Mouse (Mus musculus) left cerebral cortex, postnatal 14 days (tissue): ENCODE data around the gene Acap2. TPM values are rescaled to one million over a fixed set of nuclear protein-coding genes. Genes with fewer than 3 reads are reported as not detected.

Source experiments
- DNase-seq, 2 experiments: peaks; one replicate each; pipeline ENCODE4 v3.0.0; 2021 to 2022; ENCODE audit warnings: low spot score in 2 of 2, mixed read lengths in 1 of 2
- intact Hi-C: fragments of 180-260 bp; cut with DNase I; formaldehyde crosslinking; loops from one replicate; pipeline ENCODE4 v1.15.1; 2025
- long read RNA-seq, 2 experiments: library from polyadenylated mRNA; stranded (forward); transcript quantifications; one replicate each; pipeline ENCODE4 v2.0.0; 2021
- total RNA-seq, 2 experiments: library from RNA; stranded (reverse); gene quantifications; 2 replicates each; pipeline ENCODE4 v1.2.3; 2021

Acap2 gene
- 10 to 100 TPM; 90.5 to 99.9 TPM for total RNA-seq
- long read RNA-seq, experiment 1, transcript Acap2-203 (23 exons, 3,414 nt), result major isoform, 7 of 24 reads
- long read RNA-seq, experiment 1, partial matches to known transcripts, result 5 of 24 reads
- long read RNA-seq, experiment 1, other reads (novel, unspliced or antisense), result 11 of 24 reads
- long read RNA-seq, experiment 2, partial matches to known transcripts, result 8 of 22 reads
- long read RNA-seq, experiment 2, other reads (novel, unspliced or antisense), result 9 of 22 reads

- DNase-seq, result peak; percentile 98
- intact Hi-C loops, result loop anchor here (5.0 kb wide), 2 partner anchors 41 to 71 kb away; no protein-coding TSS in a partner anchor
Measured at GRCm38 (mm10) chr16:31200790-31201567, at the start of gene Acap2. TSS of gene Acap2 (minus strand) at chr16:31201245.

GRCm38 (mm10) chr16:31249401-31249800 is 48.4 kb upstream of the Acap2 start:
- DNase-seq, result no peak
- intact Hi-C loops, result loop anchor here (5.0 kb wide), 1 partner anchor 902 kb away; no protein-coding TSS in a partner anchor

GRCm38 (mm10) chr16:31248717-31249116 is 47.7 kb upstream of the Acap2 start:
- no peak for DNase-seq
- intact Hi-C loops, result loop anchor here (5.0 kb wide), 1 partner anchor 901 kb away; no protein-coding TSS in a partner anchor

- intact Hi-C loops, result loop anchor here (5.0 kb wide), 1 partner anchor 900 kb away; no protein-coding TSS in a partner anchor
- no peak for DNase-seq
Measured at GRCm38 (mm10) chr16:31247442-31247841, 46.4 kb upstream of the Acap2 start.

DNA sequence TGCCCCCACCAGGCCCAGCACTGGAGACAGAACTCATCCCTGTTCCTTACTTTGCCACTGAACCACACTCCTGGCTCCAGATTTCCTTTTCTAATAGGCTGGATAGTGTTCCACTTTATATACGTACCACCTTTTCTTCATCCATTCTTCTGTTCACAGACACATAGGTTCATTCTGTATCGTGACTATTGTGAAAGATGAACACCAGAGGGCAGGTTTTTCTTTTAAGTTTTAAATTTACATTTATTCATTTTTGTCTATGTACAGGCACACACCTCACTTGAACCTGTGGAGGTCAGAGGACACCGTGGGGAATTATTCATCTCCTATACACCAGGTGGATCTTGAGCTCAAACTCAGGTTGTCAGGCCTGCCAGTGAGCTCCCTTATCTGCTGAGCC is 43.0 kb upstream of the Acap2 start:
- intact Hi-C loops, result loop anchor here (5.0 kb wide), 2 partner anchors 42 to 103 kb away; partner anchors contain the start of gene Acap2
- DNase-seq, result no peak

DNA sequence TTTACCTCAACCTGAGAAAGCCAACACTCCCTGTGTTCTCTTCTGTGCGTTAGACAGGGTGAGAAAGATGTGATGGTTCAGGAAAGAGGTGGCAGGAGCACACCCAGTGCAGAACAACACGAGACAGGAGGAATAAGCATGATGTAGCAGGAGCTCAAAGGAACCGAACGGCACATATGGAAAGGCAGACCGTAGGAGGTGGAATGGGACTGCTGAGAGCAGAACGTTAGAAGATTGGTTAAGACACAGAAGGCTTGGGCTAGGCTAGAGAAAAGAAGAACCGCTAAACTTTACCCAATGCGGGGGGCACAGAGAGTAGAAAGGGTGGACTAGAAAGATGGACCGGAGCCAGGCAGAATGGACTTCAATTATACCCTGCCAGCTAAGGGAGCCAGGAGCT is 40.4 kb upstream of the Acap2 start:
- intact Hi-C loops, result loop anchor here (5.0 kb wide), 2 partner anchors 39 to 106 kb away; partner anchors contain the start of gene Acap2
- DNase-seq, result peak in 1 of 2 experiments; percentile 49

- intact Hi-C loops, result loop anchor here (5.0 kb wide), 2 partner anchors 38 to 107 kb away; partner anchors contain the start of gene Acap2
- DNase-seq, result no peak
Measured at GRCm38 (mm10) chr16:31240569-31240968, 39.5 kb upstream of the Acap2 start.

DNA sequence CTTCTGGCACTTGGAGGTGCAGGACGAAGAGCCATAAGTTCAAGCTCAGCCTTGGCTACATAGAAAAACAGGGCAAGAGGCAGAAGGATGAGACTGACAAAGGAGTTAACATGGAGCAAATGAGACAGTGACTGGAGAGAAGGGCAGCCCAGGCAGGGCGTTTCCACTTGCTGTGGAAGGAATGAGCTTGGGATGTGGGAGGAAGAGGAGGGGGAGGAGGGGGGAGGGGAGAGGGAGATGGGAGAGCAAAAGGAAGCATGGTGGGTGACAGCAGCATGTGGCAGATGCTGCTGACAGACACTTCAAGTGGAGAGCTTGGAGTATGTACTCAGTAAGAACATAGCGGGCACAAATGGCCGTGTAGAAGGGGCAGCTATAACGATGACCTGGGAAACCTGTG is 37.2 kb upstream of the Acap2 start:
- intact Hi-C loops, result no loop called here

DNA sequence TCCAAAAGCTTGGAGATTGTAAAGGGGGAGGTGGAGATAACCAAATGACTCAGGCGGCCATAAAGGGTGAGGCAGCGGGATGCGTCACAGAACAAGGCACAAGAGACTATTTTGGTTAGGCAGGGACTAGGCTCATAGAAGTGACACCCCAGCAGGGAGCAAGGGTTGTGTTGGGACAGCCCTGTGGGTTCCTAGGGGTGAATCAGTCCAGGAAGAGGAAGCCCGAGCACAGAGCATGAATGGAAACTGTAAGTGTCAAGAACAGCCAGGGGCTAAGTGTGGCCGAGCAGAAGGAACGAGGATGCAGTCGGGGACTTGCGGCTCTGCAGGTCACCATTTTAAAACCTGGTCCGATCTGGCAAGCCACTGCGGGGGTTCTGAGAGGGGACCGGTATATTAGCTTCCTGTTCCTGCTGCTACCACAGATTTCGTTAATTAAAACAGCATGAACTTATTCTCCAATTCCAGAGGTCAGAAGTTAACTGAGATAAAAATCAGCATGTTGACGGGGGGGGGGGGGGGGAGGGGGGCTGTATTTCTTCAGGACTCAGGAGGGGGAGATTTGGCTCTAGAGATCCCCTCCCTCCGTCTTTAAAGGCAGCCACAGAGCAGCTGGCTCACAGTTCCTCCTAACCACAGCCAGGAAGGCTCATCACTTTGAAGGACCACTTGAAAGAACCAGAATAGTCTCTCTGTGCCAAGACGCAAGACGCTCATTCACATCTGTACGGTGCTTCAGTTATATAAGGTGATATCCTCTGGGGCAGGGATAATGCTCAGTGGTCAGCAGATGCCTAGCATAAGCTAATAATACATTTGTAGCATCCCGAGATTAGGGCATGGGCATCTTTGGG is 34.6 kb upstream of the Acap2 start:
- no peak for DNase-seq
- intact Hi-C loops, result no loop called here

More for the DNA sequence above, 37.2 kb upstream of the Acap2 start:
- DNase-seq, result no peak

DNA sequence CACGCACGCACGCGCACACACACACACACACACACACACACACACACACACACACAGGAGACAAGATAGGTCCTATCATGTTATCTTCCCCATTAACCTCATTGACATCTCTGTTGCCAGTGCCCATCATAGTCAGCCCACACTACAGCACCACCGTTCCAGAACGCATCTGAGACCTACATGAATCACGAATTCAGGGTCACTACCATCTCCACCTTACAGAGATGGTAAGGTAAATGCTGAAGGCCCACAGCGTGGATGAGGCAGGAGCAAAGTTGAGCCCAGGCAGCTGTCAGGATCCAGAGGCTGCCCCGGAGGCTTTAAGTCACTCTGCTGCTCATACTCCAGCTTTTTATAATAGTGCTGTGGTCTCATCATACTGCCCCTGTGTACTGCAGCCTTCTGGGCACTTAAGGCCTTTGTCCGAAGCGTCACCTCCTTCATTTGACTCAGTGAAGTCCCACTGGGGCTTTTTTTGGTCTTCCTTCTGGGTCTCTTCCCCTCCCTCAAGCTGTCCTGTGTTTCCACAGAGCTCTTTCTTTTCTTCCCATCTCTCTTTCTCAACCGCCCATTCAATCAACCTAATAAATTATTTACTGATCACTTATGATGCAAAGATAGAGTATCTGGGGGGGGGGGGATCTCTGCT is 33.9 kb upstream of the Acap2 start:
- no peak for DNase-seq
- intact Hi-C loops, result no loop called here

DNA sequence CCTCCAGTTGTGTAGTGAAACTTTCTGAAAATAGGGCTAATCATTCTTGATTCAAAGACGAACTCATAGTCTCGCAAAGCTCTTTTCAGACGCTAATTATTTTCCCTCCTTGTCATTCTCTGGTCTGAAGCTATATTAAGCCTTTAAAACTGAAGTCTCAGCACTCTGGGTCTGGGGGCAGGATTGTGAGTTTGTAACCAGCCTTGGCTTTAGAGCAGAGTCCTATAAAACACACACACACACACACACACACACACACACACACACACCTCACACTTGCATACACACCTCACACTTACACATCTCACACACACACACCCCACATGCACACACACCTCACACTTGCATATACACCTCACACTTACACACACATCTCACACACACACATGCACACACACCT is 33.3 kb upstream of the Acap2 start:
- intact Hi-C loops, result no loop called here
- DNase-seq, result no peak

DNA sequence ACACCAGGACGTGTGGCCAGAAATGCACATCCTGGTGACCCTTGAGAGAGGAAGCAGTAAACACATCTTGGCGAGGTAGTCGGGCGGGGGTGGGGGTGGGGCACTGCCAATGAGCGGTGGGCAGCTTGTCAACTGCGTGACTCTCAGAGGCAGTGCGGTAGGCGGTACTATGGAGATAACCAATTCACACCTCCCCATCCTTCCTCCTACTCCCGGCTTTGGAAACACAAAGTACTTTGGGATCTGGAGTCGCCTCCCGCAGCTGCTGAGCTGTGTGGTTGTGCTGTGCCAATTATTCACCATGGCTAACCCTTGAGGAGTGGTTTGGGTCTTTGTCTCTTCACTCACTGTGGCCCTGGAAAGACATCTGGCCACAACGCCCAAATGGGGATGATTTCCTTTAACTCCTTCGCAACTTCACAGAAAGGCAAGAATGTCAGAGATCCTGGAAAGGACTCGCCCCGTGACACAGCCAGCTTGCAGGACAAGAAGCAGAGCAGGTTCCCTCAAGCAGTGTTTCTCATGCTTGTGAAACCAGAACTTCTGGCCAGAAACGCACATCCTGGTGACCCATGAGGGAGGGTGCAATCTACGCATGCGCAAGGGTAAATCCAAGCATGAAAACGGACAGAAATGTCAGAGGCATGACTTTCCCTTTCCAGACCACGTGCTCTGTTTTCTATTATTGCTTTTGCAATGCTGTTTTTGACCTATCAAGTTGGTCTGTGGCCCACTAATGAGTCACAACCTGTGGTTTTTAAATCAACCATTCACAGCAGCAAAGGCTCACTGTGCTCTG is 32.7 kb upstream of the Acap2 start:
- DNase-seq, result peak; percentile 60 to 91
- intact Hi-C loops, result no loop called here

DNA sequence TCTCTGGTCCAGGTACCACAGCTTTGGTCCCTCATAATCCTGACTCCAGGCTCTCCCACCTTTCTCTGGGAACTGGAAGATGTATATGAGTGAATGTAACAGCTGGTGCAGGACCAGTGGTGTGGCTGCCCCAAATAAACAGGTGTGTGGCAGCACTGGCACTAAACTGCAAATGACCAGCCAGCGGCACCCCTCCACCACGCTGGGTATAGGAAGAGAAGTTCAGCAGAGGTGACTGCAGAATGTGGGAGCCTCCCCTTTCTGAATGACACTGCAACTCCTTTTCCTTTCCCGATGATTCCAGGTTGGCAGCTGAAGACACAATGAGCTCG is 32.1 kb upstream of the Acap2 start:
- intact Hi-C loops, result no loop called here
- no peak for DNase-seq

DNA sequence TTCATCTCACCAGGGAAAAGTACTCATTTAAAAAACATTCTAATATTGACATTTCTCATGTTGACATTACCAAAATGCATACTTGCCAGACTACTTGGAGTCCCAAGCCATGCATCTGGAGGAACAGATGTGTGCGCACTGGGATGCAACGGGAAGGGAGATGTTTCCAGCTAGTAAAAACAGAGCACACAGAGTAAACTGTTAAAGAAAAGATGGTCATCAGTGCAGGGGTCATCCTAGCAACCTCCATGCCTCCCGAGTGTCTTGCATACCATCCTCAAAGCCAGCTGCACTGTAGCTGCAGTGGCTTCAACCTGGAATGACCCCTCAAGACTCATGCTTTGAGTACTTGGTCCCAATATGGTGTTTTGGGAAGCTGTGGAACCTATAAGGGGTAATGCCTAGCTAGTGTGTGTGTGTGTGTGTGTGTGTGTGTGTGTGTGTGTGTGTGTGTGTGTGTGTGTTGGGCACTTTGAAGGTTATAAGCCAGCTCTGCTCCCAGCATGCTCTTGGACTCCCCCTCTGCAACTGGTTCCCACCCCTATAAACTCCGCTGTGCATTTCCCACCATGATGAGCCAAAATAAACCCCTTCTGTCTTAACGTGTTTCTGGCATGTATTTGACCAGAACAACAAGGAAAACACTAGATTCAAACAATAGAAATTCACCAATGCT is 31.6 kb upstream of the Acap2 start:
- peak in 1 of 2 experiments; percentile 3 for DNase-seq
- intact Hi-C loops, result no loop called here

DNA sequence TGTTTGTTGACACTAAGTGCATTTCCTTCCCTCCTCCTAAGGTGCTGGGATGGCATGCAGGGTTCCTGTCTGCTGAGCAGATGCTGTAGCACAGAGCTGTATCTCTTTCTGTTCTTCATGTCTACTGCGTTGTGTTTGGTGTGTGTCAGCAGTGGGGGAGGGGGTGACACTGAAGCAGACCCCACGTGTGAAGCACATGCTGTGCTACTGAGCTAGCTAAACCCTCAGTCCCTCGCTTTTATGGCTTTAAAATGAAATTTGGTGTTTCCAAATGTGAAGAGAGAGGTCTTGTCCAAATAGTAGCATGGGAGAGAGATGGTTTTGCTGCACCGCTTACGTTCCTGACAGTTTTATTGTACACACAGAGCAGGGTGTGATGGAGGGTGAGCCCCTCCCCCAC is 30.5 kb upstream of the Acap2 start:
- intact Hi-C loops, result no loop called here

GRCm38 (mm10) chr16:31227746-31228145 is 26.7 kb upstream of the Acap2 start:
- intact Hi-C loops, result no loop called here
- no peak for DNase-seq

More for the DNA sequence above, 30.5 kb upstream of the Acap2 start:
- peak in 1 of 2 experiments; percentile 15 for DNase-seq

DNA sequence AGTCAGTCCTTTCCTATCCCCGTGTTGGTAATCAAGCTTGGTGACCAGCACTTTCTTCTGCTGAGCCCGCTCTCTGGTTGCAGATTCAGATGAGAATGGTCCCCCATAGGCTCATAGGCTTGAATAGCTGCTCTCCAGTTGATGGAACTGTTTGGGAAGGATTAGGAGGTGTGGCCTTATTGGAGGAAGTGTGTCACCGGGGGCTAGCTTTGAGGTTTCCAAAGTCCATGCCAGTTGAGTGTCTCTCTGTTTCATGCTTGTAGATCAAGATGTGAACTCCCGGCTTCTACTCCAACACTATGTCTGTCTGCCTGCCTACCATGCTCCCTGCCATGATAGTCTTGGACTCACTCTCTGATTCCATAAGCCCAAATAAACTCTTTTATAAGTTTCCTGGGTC is 14.2 kb upstream of the Acap2 start:
- DNase-seq, result no peak
- intact Hi-C loops, result no loop called here

DNA sequence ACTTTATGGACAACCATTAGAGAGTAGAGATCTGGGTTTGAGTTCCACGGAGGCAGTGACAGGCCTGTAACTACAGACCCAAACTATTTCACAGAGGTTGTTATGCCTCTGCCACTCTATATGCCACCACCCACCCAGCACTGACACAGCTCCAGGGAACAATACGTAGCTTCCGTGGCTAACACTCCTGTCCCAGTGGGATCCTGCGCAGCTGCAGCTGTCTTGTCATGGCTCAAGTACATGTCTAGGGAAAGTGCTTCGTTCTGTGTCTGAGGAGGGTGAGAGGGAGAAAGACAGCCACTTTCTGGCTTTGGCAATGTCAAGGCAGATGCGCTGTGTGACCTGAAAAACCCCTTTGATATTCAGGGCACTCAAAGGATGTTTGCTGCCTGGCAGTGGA is 12.4 kb upstream of the Acap2 start:
- intact Hi-C loops, result no loop called here
- DNase-seq, result no peak
